Mouse (Mus musculus): Measurements from ENCODE around the gene Btg1. TPM values are rescaled to one million over a fixed set of nuclear protein-coding genes. Genes with fewer than 3 reads are reported as not detected.

Gene Btg1
- polyA plus RNA-seq, 1 experiment from 2014 or later: 37.3 TPM

DNA sequence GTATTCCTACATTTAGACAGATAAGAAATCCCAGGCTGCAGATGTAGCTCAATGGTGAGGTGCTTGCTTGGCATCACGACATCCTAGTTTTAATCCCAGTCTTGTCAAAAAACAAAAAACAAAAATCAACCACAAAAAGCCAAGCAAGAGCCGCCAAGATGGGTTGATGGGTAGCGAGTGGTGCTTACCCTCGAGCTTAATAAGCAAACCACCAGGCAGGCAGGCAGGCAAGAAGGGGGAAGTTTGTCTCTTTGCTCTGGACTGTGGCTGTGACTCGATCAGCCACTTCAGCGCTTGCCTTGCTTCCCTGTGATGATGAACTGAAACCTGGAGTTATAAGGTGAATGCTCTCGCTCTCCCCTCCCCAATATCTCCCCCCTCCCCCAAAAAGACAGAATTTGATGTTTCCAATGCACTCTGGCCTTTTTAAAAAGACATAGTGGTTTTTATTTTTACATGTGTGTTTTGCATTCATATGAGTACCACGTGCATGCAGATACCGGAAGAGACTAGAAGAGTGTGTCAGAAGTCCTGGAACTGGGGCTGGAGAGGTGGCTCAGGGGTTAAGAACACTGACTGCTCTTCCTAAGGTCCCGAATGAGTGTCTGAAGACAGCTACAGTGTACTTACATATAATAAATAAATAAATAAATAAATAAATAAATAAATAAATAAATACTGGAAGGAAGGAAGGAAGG, 21.2 kb upstream of the Btg1 start:
- no peak for TF ChIP-seq CTCF (IDR thresholded peaks at IDR 0.05; ENCODE audit: low read depth)
- TF ChIP-seq EP300 (IDR thresholded peaks at IDR 0.05; ENCODE audit: low read depth): no peak
- no peaks in the 10 kb centered on the region for H3K36me3 ChIP-seq (replicated peaks; ENCODE audit: insufficient read depth, low read length)
- H3K9me3 ChIP-seq (ENCODE audit: low read length): no peaks in the 10 kb centered on the region
- no peak overlapping the region for H3K27ac ChIP-seq (ENCODE audit: low read depth)
- H3K4me2 ChIP-seq (ENCODE audit: low read depth, low read length): no peak overlapping the region
- ATAC-seq: no peak
- 55% methylated on average over 10 of the region's 10 CpGs for WGBS (ENCODE audit: insufficient replicate concordance)
- no peak overlapping the region for H3K9ac ChIP-seq (replicated peaks)
- no peak for DNase-seq
- H3K4me3 ChIP-seq (ENCODE audit: low read depth, low read length): no peak overlapping the region
- H3K4me1 ChIP-seq (ENCODE audit: insufficient read depth): no peaks in the 10 kb centered on the region
- no peaks in the 10 kb centered on the region for H3K27me3 ChIP-seq (ENCODE audit: insufficient read depth, low read length)

DNA sequence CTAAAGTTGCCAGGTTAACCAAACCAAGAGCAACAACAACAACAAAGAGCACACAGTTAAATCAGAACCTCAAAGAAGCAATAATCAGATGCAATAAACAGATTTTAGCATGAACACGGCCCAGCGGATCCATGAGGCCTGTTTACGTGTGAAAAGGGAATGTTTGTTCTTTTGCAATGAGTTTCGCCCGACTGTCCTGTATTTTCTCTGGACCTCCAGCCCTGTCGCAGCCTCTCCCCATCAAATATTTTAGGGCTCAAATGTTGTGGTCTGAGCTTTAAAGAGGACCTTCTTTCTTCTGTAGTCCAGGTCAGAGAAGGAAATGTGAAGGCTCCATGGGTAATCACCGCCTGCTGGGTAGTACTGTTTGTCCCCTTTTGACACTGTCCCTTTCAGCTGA, 20.4 kb upstream of the Btg1 start:
- H3K4me2 ChIP-seq (ENCODE audit: low read depth, low read length): no peak overlapping the region
- DNase-seq (no peak), ATAC-seq (no peak)
- no peak overlapping the region for H3K4me3 ChIP-seq (ENCODE audit: low read depth, low read length)
- no peak for TF ChIP-seq CTCF (IDR thresholded peaks at IDR 0.05; ENCODE audit: low read depth)
- no peak for TF ChIP-seq EP300 (IDR thresholded peaks at IDR 0.05; ENCODE audit: low read depth)
- H3K36me3 ChIP-seq (replicated peaks; ENCODE audit: insufficient read depth, low read length): no peaks in the 10 kb centered on the region
- no peak overlapping the region for H3K27ac ChIP-seq (ENCODE audit: low read depth)
- H3K9me3 ChIP-seq (ENCODE audit: low read length): no peaks in the 10 kb centered on the region
- no peaks in the 10 kb centered on the region for H3K27me3 ChIP-seq (ENCODE audit: insufficient read depth, low read length)
- WGBS (ENCODE audit: insufficient replicate concordance): 83% methylated on average over 7 of the region's 7 CpGs
- no peaks in the 10 kb centered on the region for H3K4me1 ChIP-seq (ENCODE audit: insufficient read depth)
- no peak overlapping the region for H3K9ac ChIP-seq (replicated peaks)

DNA sequence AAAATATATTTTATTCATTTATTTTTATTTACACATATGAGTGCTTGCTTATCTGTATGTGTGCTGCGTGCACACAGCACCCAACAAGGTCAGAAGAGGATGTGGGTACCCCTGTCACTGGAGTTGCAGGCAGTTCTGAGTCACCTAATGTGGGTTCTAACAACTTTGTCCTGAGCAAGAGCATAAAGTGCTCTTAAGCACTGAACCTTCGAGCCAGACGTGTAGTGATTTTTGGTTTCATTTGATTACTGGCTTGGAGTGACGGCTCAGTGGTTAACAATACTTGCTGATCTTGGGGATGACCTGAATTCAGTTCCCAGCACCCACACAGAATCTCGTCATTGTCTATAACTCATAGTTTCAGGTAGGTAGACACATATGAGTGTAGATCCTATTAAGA, 17.2 kb upstream of the Btg1 start:
- Histone ChIP-seq H3K27me3 (ENCODE audit: insufficient read depth, low read length) (no peaks in the 10 kb centered on the region), H3K9me3 (ENCODE audit: low read length) (no peaks in the 10 kb centered on the region), H3K27ac (ENCODE audit: low read depth) (no peak overlapping the region), H3K4me2 (ENCODE audit: low read depth, low read length) (no peak overlapping the region), H3K4me1 (ENCODE audit: insufficient read depth) (no peaks in the 10 kb centered on the region), H3K9ac (replicated peaks) (no peak overlapping the region), H3K4me3 (ENCODE audit: low read depth, low read length) (no peak overlapping the region), H3K36me3 (replicated peaks; ENCODE audit: insufficient read depth, low read length) (no peaks in the 10 kb centered on the region)
- DNase-seq (no peak), ATAC-seq (no peak)
- WGBS (ENCODE audit: insufficient replicate concordance): 79% methylated on average over 5 of the region's 5 CpGs
- TF ChIP-seq EP300 (IDR thresholded peaks at IDR 0.05; ENCODE audit: low read depth): no peak
- TF ChIP-seq CTCF (IDR thresholded peaks at IDR 0.05; ENCODE audit: low read depth): no peak

DNA sequence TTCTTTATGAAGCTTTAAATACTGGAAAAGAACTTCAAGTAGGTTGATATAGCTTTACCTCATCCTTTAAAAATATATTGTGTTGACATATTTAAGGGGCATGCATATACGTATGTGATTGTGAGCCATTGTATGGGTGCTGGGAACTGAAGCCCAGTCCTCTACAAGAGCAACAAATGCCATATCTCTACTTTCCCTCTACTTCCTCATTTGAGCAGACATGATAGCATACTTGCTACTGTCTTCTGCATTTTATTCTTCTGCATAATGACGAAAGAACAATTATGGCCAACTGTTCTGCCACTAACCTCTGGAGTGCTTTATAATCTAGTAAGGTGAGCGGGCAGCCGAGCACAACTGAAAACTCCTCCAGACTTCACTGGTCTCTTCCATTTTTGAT, 15.1 kb upstream of the Btg1 start:
- H3K4me1 ChIP-seq (ENCODE audit: insufficient read depth): no peaks in the 10 kb centered on the region
- no peaks in the 10 kb centered on the region for H3K9me3 ChIP-seq (ENCODE audit: low read length)
- H3K4me3 ChIP-seq (ENCODE audit: low read depth, low read length): no peak overlapping the region
- H3K4me2 ChIP-seq (ENCODE audit: low read depth, low read length): no peak overlapping the region
- ATAC-seq (no peak), DNase-seq (no peak)
- TF ChIP-seq CTCF (IDR thresholded peaks at IDR 0.05; ENCODE audit: low read depth): no peak
- no peak for TF ChIP-seq EP300 (IDR thresholded peaks at IDR 0.05; ENCODE audit: low read depth)
- H3K27me3 ChIP-seq (ENCODE audit: insufficient read depth, low read length): no peaks in the 10 kb centered on the region
- 78% methylated on average over 4 of the region's 4 CpGs for WGBS (ENCODE audit: insufficient replicate concordance)
- H3K9ac ChIP-seq (replicated peaks): no peak overlapping the region
- H3K36me3 ChIP-seq (replicated peaks; ENCODE audit: insufficient read depth, low read length): no peaks in the 10 kb centered on the region
- no peak overlapping the region for H3K27ac ChIP-seq (ENCODE audit: low read depth)

DNA sequence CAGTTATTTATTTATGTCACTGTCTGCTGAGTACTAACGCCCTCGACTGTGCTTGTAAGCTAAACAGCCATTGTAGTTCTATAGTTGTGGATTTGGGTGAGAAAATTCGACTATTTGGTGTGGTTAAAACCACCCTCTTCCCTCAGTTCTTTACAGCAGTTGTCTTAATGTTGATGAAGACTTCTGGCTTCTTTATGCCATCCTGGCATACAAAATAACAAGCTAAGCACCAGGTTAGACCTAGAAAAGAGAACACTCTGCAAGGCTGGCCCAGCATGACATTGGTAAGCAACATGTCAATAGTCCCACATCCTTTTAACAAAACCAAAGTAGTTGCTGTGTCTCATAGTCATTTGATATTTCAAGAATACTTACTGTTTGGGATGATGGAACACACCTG, 14.5 kb upstream of the Btg1 start:
- no peak for ATAC-seq
- Histone ChIP-seq H3K4me2 (ENCODE audit: low read depth, low read length) (no peak overlapping the region), H3K4me3 (ENCODE audit: low read depth, low read length) (no peak overlapping the region), H3K9me3 (ENCODE audit: low read length) (no peaks in the 10 kb centered on the region), H3K36me3 (replicated peaks; ENCODE audit: insufficient read depth, low read length) (no peaks in the 10 kb centered on the region), H3K9ac (replicated peaks) (no peak overlapping the region), H3K4me1 (ENCODE audit: insufficient read depth) (peaks cover 2% of the 10 kb centered on the region; the same call in 1 of the 2 replicates), H3K27me3 (ENCODE audit: insufficient read depth, low read length) (no peaks in the 10 kb centered on the region), H3K27ac (ENCODE audit: low read depth) (no peak overlapping the region)
- no peak for TF ChIP-seq CTCF (IDR thresholded peaks at IDR 0.05; ENCODE audit: low read depth)
- no peak for TF ChIP-seq EP300 (IDR thresholded peaks at IDR 0.05; ENCODE audit: low read depth)
- DNase-seq: no peak
- 69% methylated on average over 3 of the region's 3 CpGs for WGBS (ENCODE audit: insufficient replicate concordance)

DNA sequence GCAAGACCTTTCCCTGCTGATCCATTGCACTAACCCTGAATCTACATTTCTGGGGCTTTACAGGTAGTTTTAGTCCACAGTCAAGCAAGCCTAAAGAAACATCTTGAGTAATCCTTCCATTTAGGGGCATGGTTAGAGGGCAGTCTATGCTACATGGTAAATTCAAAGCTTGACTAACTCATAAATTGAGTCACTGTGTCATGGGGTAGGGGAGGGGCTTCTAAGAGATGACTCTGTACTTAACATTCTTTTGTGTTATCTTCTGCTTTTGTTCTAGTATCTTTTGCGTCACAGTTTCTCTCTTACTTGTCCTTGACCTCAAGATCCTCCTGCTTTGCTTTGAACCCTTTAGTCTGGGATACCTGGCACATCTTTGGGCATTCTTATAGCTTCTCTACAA, 11.6 kb upstream of the Btg1 start:
- ATAC-seq (no peak), DNase-seq (no peak)
- no peak overlapping the region for H3K9ac ChIP-seq (replicated peaks)
- H3K36me3 ChIP-seq (replicated peaks; ENCODE audit: insufficient read depth, low read length): no peaks in the 10 kb centered on the region
- H3K27me3 ChIP-seq (ENCODE audit: insufficient read depth, low read length): no peaks in the 10 kb centered on the region
- H3K9me3 ChIP-seq (ENCODE audit: low read length): no peaks in the 10 kb centered on the region
- 59% methylated on average over 1 of the region's 1 CpGs for WGBS (ENCODE audit: insufficient replicate concordance)
- no peak overlapping the region for H3K4me3 ChIP-seq (ENCODE audit: low read depth, low read length)
- H3K4me1 ChIP-seq (ENCODE audit: insufficient read depth): peaks cover 2% of the 10 kb centered on the region; the same call in 1 of the 2 replicates
- TF ChIP-seq CTCF (IDR thresholded peaks at IDR 0.05; ENCODE audit: low read depth): no peak
- TF ChIP-seq EP300 (IDR thresholded peaks at IDR 0.05; ENCODE audit: low read depth): no peak
- no peak overlapping the region for H3K27ac ChIP-seq (ENCODE audit: low read depth)
- H3K4me2 ChIP-seq (ENCODE audit: low read depth, low read length): no peak overlapping the region

All from liver, postnatal 0 days (tissue).